Mouse (Mus musculus) mesoderm, embryonic 11.5 days (tissue): ENCODE measurements around the gene Krtap9-5.

Source experiments
- DNase-seq: peaks from one replicate; pipeline ENCODE4 v3.0.0-alpha.2; 2012; ENCODE audit warnings: low read depth, low spot score

Krtap9-5 gene

DNA sequence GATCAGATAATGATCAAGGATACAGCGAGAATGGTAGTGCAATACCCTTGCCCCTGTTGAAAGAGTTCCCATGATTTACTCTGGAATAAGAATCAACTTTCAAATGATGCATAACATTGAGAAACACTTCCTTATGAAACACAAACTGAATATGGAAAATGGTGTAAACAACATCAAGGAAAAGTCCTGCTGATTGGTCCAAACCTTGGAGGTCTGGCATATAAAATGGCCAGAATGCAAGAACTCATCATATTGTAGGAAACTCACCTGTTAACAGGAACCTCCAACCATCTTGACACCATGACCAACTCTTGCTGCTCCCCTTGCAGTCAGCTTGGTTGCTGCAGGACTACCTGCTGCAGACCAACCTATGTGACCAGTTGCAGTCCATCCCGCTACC lies at the start of gene Krtap9-5:
Gene Krtap9-5, plus strand, starts transcription at position 301 of the 400 bp plus-strand sequence.
- no peak for DNase-seq

DNA sequence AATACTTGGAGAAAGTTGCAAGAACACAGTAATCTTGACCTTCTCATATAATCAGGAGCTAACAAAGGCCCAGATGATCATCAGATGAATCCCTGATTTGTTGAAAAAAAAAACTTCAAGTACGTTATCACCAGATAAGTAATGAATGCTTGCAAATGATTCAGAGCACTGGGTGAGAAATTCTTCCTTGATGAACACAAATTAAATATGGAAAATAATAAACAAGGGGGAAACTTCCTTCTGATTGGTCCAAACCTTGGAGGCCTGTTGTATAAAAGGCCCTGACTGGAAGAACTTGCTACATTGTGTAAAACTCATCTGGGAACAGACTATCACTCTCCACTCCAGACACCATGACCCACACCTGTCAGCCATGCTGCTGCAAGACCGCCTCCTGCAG lies 40.7 kb upstream of the Krtap9-5 start, which contains the start of gene Krtap31-1:
Gene Krtap31-1, plus strand, starts transcription at position 301 of the 400 bp plus-strand sequence.
- DNase-seq, result no peak

DNA sequence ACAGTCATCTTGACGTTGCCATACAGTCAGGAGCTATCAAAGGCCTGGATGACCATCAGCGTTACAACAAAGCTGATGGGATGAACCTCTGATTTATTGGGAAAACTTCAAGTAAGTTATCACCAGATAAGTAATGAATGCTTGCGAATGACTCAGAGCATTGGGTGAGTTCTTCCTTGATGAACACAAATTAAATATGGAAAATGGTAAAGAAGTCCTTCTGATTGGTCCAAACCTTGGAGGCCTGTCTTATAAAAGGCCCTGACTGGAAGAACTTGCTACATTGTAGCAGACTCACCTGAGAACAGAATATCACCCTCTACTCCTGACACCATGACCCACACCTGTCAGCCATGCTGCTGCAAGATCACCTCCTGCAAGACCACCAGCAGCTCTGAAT lies 33.8 kb upstream of the Krtap9-5 start, which contains the start of gene Gm11565:
Gene Gm11565, plus strand, starts transcription at position 301 of the 400 bp plus-strand sequence.
- no peak for DNase-seq

DNA sequence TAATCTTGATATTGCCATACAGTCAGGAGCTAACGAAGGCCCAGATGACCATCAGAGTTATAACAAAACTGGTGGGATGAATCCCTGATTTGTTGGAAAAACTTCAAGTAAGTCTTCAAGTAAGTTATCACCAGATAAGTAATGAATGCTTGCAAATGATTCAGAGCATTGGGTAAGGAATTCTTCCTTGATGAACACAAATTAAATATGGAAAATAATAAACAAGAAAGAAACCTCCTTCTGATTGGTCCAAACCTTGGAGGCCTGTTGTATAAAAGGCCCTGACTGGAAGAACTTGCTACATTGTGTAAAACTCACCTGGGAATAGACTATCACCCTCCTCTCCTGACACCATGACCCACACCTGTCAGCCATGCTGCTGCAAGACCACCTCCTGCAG lies 12.3 kb upstream of the Krtap9-5 start, which contains the start of gene Krtap31-2:
Gene Krtap31-2, plus strand, starts transcription at position 301 of the 400 bp plus-strand sequence.
- no peak for DNase-seq

DNA sequence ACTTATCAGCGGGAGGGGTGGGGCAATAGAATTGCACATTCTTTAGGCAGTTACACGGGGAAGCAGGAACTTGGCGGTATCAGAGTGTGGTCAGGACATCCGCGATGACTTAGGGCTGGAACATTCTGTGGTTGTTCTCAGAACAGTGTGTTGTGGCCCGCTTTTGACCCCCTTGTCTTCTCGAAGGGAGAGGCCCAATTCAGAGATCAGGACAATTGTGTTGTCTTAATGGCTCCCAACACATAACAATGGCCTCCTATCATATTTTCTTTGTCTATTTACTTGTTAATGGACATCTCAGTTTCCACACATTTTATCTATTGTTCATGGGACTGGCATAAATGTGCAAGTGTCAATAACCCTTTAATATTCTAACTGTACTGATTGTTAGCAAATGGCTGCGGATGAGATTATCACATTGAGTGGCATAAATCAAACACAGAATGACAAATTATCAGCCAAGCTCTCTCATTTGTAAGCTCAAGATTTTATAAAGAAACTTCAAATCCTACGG lies 10.5 kb upstream of the Krtap9-5 start:
- no peak for DNase-seq

DNA sequence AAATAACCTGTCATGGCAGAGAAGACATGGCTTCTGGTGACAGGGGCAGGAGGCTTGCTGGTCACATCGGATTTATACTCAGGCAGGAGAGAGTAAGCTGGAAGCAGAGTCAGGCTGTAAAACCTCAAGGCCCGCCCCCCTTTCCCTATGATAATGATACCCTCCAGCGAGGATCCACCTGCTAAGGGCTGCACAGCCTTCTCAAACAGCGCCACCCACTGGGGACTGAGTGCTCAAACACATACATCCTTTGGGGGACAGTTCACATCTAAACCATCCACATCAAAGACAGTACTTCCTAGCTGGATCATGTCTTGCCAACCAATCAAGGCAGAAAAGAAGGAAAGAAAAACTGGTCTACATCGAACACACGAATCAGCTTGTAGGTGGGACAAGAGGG lies 15.9 kb downstream of the Krtap9-5 start:
- DNase-seq, result no peak

DNA sequence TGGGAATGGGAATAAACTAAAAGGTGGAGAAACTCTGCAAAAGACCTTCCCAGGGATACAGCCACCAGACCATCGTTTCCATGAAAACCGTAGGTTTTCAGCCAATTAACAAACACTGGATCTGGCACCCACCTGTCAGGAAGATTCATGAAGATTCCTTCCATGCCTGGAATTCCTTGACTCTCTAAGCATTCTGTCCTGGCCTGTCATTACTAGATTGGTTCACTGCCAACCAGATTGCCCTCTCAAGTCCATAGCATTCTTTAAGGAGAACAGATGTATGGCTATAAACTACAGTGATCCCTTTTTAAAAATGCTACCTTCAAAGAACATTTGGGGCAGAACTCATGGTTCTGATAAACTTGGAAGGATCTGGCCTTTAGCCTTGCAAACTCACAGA lies 17.7 kb downstream of the Krtap9-5 start:
- DNase-seq, result peak; percentile 53

DNA sequence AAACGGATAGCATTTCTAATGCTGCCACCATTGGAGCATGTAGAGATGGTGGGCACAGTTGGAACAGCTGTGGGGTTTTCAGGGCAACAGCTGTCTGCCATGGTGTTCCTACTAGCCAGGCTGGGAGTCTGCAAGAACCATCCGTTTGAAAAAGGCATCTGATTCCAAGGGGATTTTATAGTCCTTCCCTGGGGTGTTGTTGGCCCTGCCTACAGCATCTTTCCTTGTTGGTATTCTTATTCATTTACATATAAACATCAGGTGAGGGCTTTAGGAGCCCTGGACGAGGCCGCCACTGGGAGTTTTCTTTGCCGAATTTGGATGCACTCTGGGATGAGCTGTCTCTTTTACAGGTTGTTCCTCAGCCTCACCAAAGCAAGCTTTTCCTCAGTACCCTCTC lies 30.7 kb downstream of the Krtap9-5 start, which contains the start of gene Krtap29-1:
Gene Krtap29-1, minus strand, starts transcription at position 101 of the 400 bp plus-strand sequence.
- DNase-seq, result no peak

DNA sequence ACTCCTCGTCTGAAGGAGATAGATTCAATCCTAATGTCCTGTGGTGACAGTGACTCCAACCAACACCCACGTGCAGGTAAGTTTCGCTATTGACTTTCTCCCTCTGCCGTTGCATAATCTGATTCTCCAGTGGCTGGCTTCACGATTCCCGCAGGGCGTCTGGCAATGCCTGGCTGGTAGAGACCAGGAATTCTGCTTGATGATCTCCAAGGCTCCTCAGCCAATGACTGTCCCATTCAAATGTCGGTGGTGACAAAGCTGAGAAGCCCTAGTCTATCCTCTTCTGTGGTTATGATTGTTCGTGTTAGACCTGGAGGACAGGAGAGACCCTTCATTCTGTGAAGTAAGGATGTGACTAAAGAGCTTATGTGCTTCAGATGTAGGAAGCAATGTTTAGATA lies 34.5 kb downstream of the Krtap9-5 start:
- DNase-seq, result no peak

DNA sequence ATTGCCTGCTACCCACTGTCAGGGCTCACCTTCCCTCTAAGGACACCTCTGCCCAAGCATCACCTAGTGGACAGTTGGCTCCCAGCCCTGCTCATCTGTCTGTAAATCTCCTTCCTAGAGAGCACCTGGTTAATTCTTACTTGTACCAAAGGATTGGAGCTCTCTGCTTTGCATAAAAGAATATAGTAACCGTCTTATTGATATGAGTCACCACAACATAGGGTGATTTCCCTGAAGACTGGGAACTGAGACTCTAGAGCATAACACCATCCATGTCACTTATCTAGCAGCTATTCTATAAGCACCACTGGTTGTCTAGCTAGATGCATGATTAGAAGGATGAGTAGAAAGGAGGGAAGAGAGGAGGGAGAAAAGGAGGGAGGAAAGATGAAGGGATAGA lies 35.2 kb downstream of the Krtap9-5 start:
- DNase-seq, result no peak

DNA sequence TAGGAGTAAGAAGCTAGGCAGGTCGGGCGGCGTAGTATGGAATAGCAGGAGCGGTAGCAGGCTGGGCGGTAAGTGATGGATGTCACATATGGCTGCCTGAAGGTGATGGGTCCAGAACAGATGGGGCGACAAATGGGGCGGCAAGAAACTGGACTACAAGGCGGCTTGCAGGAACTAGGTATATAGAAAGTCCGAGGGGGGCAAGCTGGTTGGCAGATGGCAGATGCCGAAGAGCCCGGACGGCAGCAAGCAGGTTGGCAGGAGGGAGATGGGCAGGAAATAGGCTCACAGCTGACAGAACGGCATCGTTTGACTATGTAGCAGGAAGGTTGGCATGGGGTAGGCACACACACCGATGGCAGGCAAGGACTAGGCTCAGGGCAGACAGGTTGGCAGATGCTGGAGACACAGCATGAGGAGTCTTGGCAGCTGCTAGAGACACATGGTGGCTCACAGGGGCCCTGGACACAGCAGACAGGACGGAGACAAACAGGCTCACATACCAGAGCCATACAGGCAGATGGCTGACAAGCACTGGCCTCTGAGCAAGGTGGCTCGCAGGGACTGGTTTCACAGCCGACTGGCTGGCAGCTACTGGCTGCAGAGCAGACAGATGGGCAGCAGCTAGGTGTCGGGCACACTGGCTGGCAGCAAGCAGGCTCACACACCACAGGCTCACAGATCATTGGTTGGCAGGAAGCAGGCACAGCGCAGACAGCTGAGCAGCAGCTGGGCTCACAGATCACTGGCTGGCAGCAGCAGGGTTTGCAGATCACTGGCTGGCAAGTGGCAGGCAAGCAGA lies 37.2 kb downstream of the Krtap9-5 start:
- DNase-seq, result no peak

DNA sequence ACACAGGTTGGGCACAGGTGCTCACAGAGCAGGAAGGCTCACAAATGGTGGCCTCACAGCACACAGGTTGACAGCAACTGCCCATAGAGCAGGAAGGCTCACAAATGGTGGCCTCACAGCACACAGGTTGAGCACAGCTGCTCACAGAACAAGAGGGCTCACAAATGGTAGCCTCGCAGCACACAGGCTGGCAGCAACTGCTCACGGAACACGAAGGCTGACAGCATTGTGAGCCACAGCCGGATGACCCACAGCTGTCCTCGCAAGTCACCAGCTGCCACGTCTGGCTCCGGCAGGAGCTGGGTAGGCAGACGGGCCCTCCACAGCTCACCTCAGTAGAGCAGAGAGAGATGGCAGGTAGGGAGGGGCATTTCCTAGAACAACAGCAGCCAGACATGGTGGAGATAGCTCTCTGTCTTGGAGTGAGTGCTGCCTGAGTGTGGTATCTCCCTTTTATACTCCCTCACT lies 37.9 kb downstream of the Krtap9-5 start, which contains the start of gene Krtap16-1:
Gene Krtap16-1, minus strand, starts transcription at position 418 of the 468 bp plus-strand sequence.
- no peak for DNase-seq

DNA sequence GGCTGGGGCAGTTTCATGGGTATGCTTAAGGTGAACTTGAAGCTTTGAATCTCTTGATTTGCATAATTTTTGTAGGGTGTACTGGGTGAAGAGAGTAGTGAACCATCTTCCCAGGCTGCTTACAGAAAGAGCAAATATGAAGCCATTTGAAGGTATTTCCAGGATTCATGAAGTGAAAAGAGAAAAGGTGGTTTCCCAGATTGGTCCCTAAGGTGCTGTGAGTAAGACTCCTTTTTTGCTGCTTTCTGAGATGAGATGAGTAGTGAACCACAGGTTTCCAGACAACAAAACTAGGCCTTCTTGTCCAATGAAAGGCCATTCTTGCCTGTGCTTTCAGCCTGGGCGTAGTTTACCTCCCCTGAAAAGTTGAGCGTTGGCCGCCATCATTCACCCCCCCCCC lies 40.3 kb downstream of the Krtap9-5 start:
- DNase-seq, result no peak

DNA sequence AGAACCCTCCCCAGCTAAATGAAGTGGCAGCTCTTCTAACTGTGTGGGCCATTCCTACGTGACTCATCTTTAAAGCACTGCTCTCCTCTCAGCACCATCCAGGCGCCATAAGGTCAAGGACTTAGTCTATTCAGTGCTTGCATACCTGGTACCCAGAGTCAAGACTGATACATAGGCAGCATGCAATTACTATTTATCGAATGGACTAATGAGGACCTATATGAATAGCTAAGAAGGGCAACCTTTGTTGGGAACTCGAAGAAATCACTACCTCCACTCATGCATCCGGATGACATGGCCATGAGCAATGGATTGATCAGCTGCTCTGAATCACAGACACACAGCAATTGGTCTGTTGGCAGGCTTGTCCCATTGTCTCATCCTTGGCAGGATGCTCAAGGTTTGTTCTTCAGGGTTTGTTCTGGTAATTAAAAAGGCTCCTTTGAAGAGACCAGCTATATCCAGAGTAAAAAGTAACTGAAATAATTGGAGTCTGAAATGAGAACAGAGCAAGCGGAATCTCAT lies 41.7 kb downstream of the Krtap9-5 start:
- DNase-seq, result no peak

DNA sequence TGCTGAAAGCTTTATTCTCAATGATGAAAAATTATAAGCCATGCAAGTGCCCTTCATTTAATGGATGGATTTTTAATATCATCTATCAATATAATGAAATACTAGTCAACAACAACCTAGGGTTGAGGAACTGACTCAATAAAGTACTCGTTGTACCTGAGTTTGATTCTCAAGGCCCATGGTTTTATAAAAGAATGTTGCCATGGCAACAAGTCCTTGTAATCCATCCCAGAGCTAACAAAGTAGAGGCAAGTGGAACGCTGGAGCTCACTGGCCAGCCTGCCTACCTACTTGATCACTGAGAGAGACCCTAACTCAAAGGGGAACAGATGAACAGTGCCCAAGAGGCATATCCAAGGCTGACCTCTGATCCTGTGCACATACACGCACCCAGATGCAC lies 42.3 kb downstream of the Krtap9-5 start:
- DNase-seq, result no peak

DNA sequence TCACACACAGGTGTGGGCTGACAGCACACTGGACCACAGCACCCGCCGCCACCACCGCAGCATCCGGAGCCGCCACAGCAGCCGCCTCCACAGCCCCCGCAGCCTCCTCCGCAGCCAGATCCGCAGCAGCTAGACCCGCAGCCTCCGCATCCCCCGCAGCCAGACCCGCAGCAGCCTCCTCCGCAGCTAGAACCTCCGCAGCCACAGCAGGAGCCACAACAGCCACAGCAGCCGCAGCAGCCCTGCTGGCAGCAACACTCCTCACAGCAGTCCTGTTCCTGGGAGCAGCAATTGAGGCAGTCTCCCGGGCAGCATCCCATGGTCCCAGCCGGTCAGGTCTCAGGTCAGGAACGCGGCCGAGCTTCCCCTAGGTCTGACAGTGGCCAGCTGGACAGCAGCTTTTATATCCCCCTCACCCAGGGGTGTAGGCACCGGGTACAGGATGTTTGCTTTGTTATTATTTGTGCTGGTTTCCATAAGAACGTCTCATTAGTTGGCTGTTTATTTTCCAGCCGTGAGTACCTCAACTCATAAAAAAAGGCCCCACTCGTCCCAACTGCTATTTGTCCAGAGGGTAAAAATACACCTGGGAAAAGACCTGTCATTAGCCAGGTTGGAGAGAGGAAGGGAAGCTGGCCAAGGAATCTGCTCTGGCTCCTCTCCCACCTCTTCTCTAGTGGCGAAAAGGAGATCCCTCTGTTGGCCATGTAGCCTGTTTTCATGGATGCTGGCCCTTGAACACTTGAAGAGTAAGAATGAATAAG lies 45.5 kb downstream of the Krtap9-5 start, which contains the start of gene Krtap17-1:
Gene Krtap17-1, minus strand, starts transcription at position 375 of the 764 bp plus-strand sequence.
- no peak for DNase-seq

DNA sequence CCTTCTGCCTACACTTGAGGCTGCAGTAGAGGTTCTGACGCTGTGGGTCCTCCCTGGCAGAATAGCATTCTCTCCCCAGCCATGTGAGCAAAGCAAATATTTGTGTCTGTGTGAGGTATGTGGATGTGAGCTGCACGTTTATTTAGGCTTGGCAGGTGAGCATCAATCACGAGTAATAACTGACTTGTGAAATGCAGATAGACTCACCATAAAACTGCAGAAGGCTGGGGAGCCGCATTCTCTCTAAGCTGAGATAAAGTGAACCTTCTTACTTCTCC lies 46.0 kb downstream of the Krtap9-5 start:
- DNase-seq, result no peak

DNA sequence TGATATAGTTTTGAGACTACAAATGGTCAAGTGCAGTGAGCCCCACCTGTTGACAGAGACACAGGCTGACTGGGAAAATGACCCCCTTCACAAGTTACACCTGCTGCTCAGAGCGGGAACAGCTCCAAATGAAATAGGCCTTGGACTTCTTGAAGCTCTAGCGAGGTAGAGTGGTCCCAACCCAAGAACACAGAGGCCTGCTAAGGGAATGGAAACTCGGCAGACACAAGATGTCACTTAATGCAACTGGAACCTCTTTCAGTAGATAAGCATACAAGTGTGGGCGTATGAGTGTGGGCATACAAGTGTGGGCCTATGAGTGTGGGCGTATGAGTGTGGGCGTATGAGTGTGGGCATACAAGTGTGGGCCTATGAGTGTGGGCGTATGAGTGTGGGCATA lies 50.8 kb downstream of the Krtap9-5 start:
- no peak for DNase-seq
